Mouse (Mus musculus): ENCODE results near the gene Zmynd8.

DNA sequence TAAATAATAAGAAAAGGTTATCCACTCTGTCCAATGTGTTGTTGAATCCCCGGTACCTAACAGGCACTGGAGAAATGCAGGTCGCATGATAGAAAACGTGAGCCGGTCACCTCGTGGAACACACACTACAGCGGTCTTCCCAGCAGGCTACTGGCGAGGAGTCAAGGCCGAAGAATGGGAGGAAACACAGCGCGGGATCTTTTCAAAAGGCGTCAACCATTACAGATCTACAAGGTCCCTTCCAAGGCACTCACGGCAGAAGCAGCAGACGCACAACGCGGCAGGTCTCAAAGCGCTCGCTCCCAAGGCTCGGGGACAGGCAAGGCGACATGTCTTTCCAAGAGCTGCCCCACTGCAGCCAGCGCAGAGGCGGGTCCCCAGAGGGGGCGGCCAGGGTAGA is 53.3 kb downstream of the Zmynd8 start:
- no peak for TF ChIP-seq CTCF (IDR thresholded peaks at IDR 0.05; ENCODE audit: control insufficient read depth, insufficient read depth, insufficient replicate concordance, low read depth, low read length)
- no peak for TF ChIP-seq POLR2A (IDR thresholded peaks at IDR 0.05; ENCODE audit: control insufficient read depth, low read depth, low read length)
